Mouse (Mus musculus): ENCODE results near the gene Gm8127. TPM values are rescaled to one million over a fixed set of nuclear protein-coding genes. Genes with fewer than 3 reads are reported as not detected.
"Not testable (repeated sequence)": the region's sequence is repeated elsewhere in the genome, so short reads cannot be mapped to it uniquely, and the experiment has no call there.

The Gm8127 gene
- polyA plus RNA-seq (2014; fragmentation: Nextera tagmentation; extraction: Ambion mirVana): not detected in 2 replicates

GRCm38 (mm10) chr14:43293503-43293902 is at the start of gene Gm8127:
Gm8127 (minus strand) TSS chr14:43293832.
- H3K9me3 ChIP-seq (ENCODE audit: low read depth, low read length); H3K4me2 ChIP-seq; H3K4me1 ChIP-seq (ENCODE audit: insufficient read depth); H3K27me3 ChIP-seq (ENCODE audit: insufficient read depth, low read length); H3K27ac ChIP-seq (ENCODE audit: low read depth); H3K9ac ChIP-seq; H3K4me3 ChIP-seq (ENCODE audit: low read depth, low read length); ATAC-seq (ENCODE audit: insufficient read depth); H3K36me3 ChIP-seq (ENCODE audit: insufficient read depth); DNase-seq: not testable (repeated sequence)
- 76% methylated on average over 3 of the region's 3 CpGs for WGBS

DNA sequence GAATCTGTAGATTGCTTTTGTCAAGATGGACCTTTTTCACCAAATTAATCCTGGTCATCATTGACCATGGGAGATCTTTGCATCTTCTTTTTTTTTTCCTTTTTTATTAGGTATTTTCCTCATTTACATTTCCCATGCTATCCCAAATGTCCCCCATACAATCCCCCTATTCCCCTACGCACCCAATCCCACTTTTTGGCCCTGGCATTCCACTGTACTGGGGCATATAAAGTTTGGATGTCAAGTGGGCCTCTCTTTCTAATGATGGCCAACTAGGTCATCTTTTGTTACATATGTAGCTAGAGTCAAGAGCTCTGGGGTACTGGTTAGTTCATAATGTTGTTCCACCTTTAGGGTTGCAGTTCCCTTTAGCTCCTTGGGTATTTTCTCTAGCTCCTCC is 44.0 kb upstream of the Gm8127 start:
- not testable (repeated sequence) for H3K4me3 ChIP-seq (ENCODE audit: low read depth, low read length); H3K4me2 ChIP-seq; H3K9me3 ChIP-seq (ENCODE audit: low read depth, low read length); H3K27me3 ChIP-seq (ENCODE audit: insufficient read depth, low read length); H3K27ac ChIP-seq (ENCODE audit: low read depth); ATAC-seq (ENCODE audit: insufficient read depth); H3K9ac ChIP-seq; H3K36me3 ChIP-seq (ENCODE audit: insufficient read depth); H3K4me1 ChIP-seq (ENCODE audit: insufficient read depth); DNase-seq
- WGBS: 52% methylated on average over 1 of the region's 1 CpGs

DNA sequence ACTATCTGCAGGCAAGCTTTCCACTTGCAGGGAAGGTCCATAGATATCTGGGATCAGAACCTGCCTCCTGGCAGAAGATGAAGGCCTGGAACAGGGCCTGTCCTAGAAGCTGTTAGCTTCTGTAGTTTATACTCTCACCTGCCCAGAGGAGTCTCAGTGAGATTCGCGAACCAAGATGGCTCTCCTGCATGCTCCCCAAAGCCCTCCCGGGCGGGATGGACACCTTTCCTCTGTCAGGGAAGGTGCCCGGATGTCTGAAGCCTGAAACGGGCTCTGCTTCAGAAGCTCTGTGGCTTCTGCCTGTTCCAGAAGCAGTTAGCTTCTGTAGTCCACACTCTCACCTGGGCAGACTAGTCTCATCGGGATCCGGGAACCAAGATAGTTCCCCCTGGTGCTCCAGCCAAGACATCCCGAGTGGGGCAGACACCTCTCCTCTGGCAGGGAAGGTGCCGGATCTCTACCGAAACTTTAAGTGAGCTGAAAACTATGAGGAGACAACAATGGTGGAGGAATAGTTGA is 37.8 kb upstream of the Gm8127 start:
- H3K4me1 ChIP-seq (ENCODE audit: insufficient read depth); H3K9ac ChIP-seq; H3K36me3 ChIP-seq (ENCODE audit: insufficient read depth); H3K9me3 ChIP-seq (ENCODE audit: low read depth, low read length); DNase-seq; H3K27ac ChIP-seq (ENCODE audit: low read depth); H3K4me3 ChIP-seq (ENCODE audit: low read depth, low read length); H3K4me2 ChIP-seq; H3K27me3 ChIP-seq (ENCODE audit: insufficient read depth, low read length); ATAC-seq (ENCODE audit: insufficient read depth): not testable (repeated sequence)
- 90% methylated on average over 9 of the region's 11 CpGs for WGBS

DNA sequence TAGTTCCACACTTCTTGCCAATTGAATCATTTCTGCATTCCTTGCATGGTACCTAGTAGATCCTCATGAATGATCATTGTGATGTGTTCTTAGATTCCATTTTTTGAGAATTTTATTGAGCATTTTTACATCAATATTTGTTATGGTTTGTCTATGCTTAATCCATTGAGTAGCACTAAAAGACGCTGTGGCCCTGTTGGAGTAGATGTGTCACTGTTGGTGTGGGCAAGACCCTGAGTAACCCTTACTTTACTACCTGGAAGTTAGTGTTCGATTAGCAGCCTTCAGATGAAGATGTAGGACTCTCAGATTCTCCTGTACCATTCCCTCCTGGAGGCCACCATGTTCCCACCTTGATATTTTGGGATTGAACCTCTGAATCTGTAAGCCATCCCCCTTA is 35.0 kb upstream of the Gm8127 start:
- H3K4me2 ChIP-seq; H3K9ac ChIP-seq; H3K27me3 ChIP-seq (ENCODE audit: insufficient read depth, low read length); H3K36me3 ChIP-seq (ENCODE audit: insufficient read depth); H3K4me1 ChIP-seq (ENCODE audit: insufficient read depth); DNase-seq; H3K27ac ChIP-seq (ENCODE audit: low read depth); ATAC-seq (ENCODE audit: insufficient read depth); H3K4me3 ChIP-seq (ENCODE audit: low read depth, low read length); H3K9me3 ChIP-seq (ENCODE audit: low read depth, low read length): not testable (repeated sequence)
- 56% methylated on average over 2 of the region's 2 CpGs for WGBS

DNA sequence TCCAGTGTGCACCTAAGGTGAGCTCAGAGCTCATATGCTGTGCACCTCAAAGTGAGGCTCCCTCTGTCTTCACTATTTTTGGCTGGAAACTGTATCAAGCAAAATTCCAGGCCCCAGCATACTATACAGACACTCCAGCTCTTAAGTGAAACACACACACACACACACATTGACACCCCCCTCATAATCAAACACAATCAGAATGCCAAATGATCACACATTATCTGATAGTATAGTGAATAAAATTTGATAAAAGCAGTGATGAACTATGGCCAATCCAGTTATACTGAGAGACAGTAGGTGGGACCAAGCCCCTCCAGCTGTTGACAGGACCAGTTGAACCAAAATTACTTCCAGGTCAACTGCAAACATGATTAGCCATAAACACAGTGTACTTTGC is 25.9 kb upstream of the Gm8127 start:
- not testable (repeated sequence) for H3K9me3 ChIP-seq (ENCODE audit: low read depth, low read length); ATAC-seq (ENCODE audit: insufficient read depth)

GRCm38 (mm10) chr14:43278681-43279080 is 15.0 kb downstream of the Gm8127 start:
- H3K27me3 ChIP-seq (ENCODE audit: insufficient read depth, low read length); H3K9me3 ChIP-seq (ENCODE audit: low read depth, low read length); H3K36me3 ChIP-seq (ENCODE audit: insufficient read depth); H3K4me1 ChIP-seq (ENCODE audit: insufficient read depth); DNase-seq; ATAC-seq (ENCODE audit: insufficient read depth); H3K4me2 ChIP-seq; H3K9ac ChIP-seq; H3K27ac ChIP-seq (ENCODE audit: low read depth); H3K4me3 ChIP-seq (ENCODE audit: low read depth, low read length): not testable (repeated sequence)
- WGBS: 84% methylated on average over 3 of the region's 3 CpGs

More for the DNA sequence above, 25.9 kb upstream of the Gm8127 start:
- H3K4me2 ChIP-seq; H3K9ac ChIP-seq; DNase-seq; H3K27me3 ChIP-seq (ENCODE audit: insufficient read depth, low read length); H3K27ac ChIP-seq (ENCODE audit: low read depth); H3K4me3 ChIP-seq (ENCODE audit: low read depth, low read length); H3K36me3 ChIP-seq (ENCODE audit: insufficient read depth); H3K4me1 ChIP-seq (ENCODE audit: insufficient read depth): not testable (repeated sequence)

GRCm38 (mm10) chr14:43278146-43278545 is 15.5 kb downstream of the Gm8127 start:
- ATAC-seq (ENCODE audit: insufficient read depth); H3K4me1 ChIP-seq (ENCODE audit: insufficient read depth); H3K4me3 ChIP-seq (ENCODE audit: low read depth, low read length); H3K27me3 ChIP-seq (ENCODE audit: insufficient read depth, low read length); H3K27ac ChIP-seq (ENCODE audit: low read depth); DNase-seq; H3K4me2 ChIP-seq; H3K36me3 ChIP-seq (ENCODE audit: insufficient read depth); H3K9ac ChIP-seq; H3K9me3 ChIP-seq (ENCODE audit: low read depth, low read length): not testable (repeated sequence)
- 53% methylated on average over 4 of the region's 4 CpGs for WGBS

- H3K27me3 ChIP-seq (ENCODE audit: insufficient read depth, low read length); H3K27ac ChIP-seq (ENCODE audit: low read depth); H3K9ac ChIP-seq; H3K4me2 ChIP-seq; DNase-seq; ATAC-seq (ENCODE audit: insufficient read depth); H3K4me3 ChIP-seq (ENCODE audit: low read depth, low read length); H3K9me3 ChIP-seq (ENCODE audit: low read depth, low read length); H3K4me1 ChIP-seq (ENCODE audit: insufficient read depth); H3K36me3 ChIP-seq (ENCODE audit: insufficient read depth): not testable (repeated sequence)
- 61% methylated on average over 2 of the region's 2 CpGs for WGBS
Observed at GRCm38 (mm10) chr14:43277468-43277867, 16.2 kb downstream of the Gm8127 start.

DNA sequence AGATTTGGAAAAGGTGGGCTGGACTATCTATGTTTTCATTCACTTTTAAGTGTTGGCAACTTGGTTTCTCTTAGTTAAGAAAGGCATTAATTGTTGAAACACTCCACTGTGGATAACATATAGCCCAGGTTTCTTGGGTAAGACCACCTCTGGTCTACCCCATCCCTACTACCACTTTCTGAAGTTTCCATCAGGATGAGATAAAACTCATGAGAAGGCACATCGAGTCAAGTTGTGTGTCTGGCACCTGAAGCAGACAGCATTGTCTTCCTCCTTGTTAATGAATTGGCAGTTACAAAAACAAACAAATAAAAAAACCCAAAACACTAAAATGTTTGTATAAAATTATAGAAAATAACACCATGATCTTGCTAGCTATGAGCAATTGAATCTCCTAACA is 17.9 kb downstream of the Gm8127 start:
- not testable (repeated sequence) for ATAC-seq (ENCODE audit: insufficient read depth); H3K4me3 ChIP-seq (ENCODE audit: low read depth, low read length); H3K36me3 ChIP-seq (ENCODE audit: insufficient read depth); H3K9me3 ChIP-seq (ENCODE audit: low read depth, low read length); H3K27ac ChIP-seq (ENCODE audit: low read depth); DNase-seq; H3K27me3 ChIP-seq (ENCODE audit: insufficient read depth, low read length); H3K9ac ChIP-seq; H3K4me1 ChIP-seq (ENCODE audit: insufficient read depth); H3K4me2 ChIP-seq
- WGBS: 74% methylated on average over 1 of the region's 1 CpGs

DNA sequence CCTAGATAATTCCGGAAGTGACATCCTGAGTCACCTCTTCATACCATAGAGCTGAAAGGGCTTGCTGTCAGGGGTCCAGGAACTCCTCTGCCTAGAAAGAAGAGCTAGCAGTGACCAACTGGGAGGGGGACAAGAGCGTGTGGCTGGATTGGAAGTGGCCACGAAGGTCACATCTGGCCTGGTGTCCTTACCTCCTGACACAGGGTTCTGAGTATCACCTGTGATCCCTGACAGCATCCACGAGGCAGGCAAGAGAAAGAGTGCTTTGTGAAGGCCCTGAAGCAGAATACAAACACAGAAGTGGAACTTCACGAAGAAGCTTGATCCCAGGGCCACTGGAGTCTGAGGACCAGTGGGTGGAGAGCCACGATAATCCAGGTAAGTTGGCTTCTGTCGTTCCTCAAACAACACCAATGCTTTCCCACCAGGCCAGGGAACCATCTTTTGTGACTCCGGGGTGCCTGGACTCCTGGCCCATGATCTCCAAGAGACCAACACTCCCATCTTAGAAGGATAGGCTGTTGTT is 18.6 kb downstream of the Gm8127 start, which contains the start of gene Gm9732:
Gene Gm9732 (plus strand): TSS at position 51 of the 526 bp plus-strand sequence.
- H3K36me3 ChIP-seq (ENCODE audit: insufficient read depth); H3K4me1 ChIP-seq (ENCODE audit: insufficient read depth); H3K27me3 ChIP-seq (ENCODE audit: insufficient read depth, low read length); H3K4me2 ChIP-seq; H3K9me3 ChIP-seq (ENCODE audit: low read depth, low read length); H3K27ac ChIP-seq (ENCODE audit: low read depth); DNase-seq; H3K9ac ChIP-seq; ATAC-seq (ENCODE audit: insufficient read depth); H3K4me3 ChIP-seq (ENCODE audit: low read depth, low read length): not testable (repeated sequence)
- WGBS: 81% methylated on average over 8 of the region's 8 CpGs

- not testable (repeated sequence) for H3K9me3 ChIP-seq (ENCODE audit: low read depth, low read length); H3K9ac ChIP-seq; H3K4me1 ChIP-seq (ENCODE audit: insufficient read depth); H3K4me3 ChIP-seq (ENCODE audit: low read depth, low read length); DNase-seq; H3K27me3 ChIP-seq (ENCODE audit: insufficient read depth, low read length); H3K27ac ChIP-seq (ENCODE audit: low read depth); ATAC-seq (ENCODE audit: insufficient read depth); H3K36me3 ChIP-seq (ENCODE audit: insufficient read depth); H3K4me2 ChIP-seq
- 75% methylated on average over 1 of the region's 1 CpGs for WGBS
Observed at GRCm38 (mm10) chr14:43273161-43273560, 20.5 kb downstream of the Gm8127 start.

Data from lung, embryonic 14.5 days (tissue).